Mouse (Mus musculus): Measurements from ENCODE around the gene Vdac1. TPM values are rescaled to one million over a fixed set of nuclear protein-coding genes. Genes with fewer than 3 reads are reported as not detected.
"Not testable (repeated sequence)": the region's sequence is repeated elsewhere in the genome, so short reads cannot be mapped to it uniquely, and the experiment has no call there.

Vdac1 gene
- polyA plus RNA-seq, 3 experiments from 2014 or later: 67.6 to 143 (median 84.9) TPM

GRCm38 (mm10) chr11:52344991-52345777 lies 15.5 kb upstream of the Vdac1 start:
- no peak for ATAC-seq

GRCm38 (mm10) chr11:52345939-52346634 lies 14.6 kb upstream of the Vdac1 start:
- peak; percentile 61 for ATAC-seq

GRCm38 (mm10) chr11:52346635-52347005 lies 14.0 kb upstream of the Vdac1 start:
- no peak for ATAC-seq

GRCm38 (mm10) chr11:52348156-52348555 lies 12.5 kb upstream of the Vdac1 start:
- ATAC-seq: no peak

- ATAC-seq: no peak
Measured at GRCm38 (mm10) chr11:52348724-52349123, 11.9 kb upstream of the Vdac1 start.

- peak; percentile 67 for ATAC-seq
Measured at GRCm38 (mm10) chr11:52350924-52351323, 9.7 kb upstream of the Vdac1 start.

GRCm38 (mm10) chr11:52352271-52352670 lies 8.4 kb upstream of the Vdac1 start:
- ATAC-seq: peak; percentile 49

- ATAC-seq: no peak
Measured at GRCm38 (mm10) chr11:52354644-52355043, 6.0 kb upstream of the Vdac1 start.

- ATAC-seq: no peak
Measured at GRCm38 (mm10) chr11:52355601-52356000, 5.1 kb upstream of the Vdac1 start.

GRCm38 (mm10) chr11:52357091-52357490 lies 3.6 kb upstream of the Vdac1 start:
- ATAC-seq: not testable (repeated sequence)

- ATAC-seq: no peak
Measured at GRCm38 (mm10) chr11:52358520-52358919, 2.1 kb upstream of the Vdac1 start.

- ATAC-seq: no peak
Measured at GRCm38 (mm10) chr11:52359686-52360470, 782 bp upstream of the Vdac1 start.

GRCm38 (mm10) chr11:52361287-52361921 lies 744 bp downstream of the Vdac1 start:
- peak; percentile 14 for ATAC-seq

- no peak for ATAC-seq
Measured at GRCm38 (mm10) chr11:52364376-52364775, 3.7 kb downstream of the Vdac1 start.

- no peak for ATAC-seq
Measured at GRCm38 (mm10) chr11:52365143-52365542, 4.5 kb downstream of the Vdac1 start.

GRCm38 (mm10) chr11:52366358-52366757 lies 5.7 kb downstream of the Vdac1 start:
- no peak for ATAC-seq

- no peak for ATAC-seq
Measured at GRCm38 (mm10) chr11:52368176-52368985, 7.7 kb downstream of the Vdac1 start.

- ATAC-seq: no peak
Measured at GRCm38 (mm10) chr11:52369252-52370134, 8.8 kb downstream of the Vdac1 start.

GRCm38 (mm10) chr11:52370135-52370452 lies 9.4 kb downstream of the Vdac1 start:
- no peak for ATAC-seq

- ATAC-seq: no peak
Measured at GRCm38 (mm10) chr11:52370538-52370937, 9.9 kb downstream of the Vdac1 start.

GRCm38 (mm10) chr11:52373841-52374240 lies 13.2 kb downstream of the Vdac1 start:
- ATAC-seq: no peak
